Mouse (Mus musculus) midbrain, embryonic 16.5 days (tissue): ENCODE measurements around the gene Rhcg. TPM values are rescaled to one million over a fixed set of nuclear protein-coding genes. Genes with fewer than 3 reads are reported as not detected.

Source experiments
- ATAC-seq: fragments of 200-750 bp; cut with Nextera tagmentation; 2 replicates; pipeline ENCODE4 v1.8.0; 2017; ENCODE audit warnings: moderate TSS enrichment
- H3K27ac ChIP-seq: fragments of 300-500 bp; sonication (generic); 2 replicates; pipeline ENCODE4 v1.5.1; 2014; ENCODE audit warnings: mild to moderate bottlenecking, low read length, mixed read lengths
- H3K27me3 ChIP-seq: fragments of 300-500 bp; sonication (generic); 2 replicates; pipeline ENCODE4 v1.6.1; 2014; ENCODE audit warnings: low read depth, low read length, mixed read lengths; ENCODE audit not compliant: control insufficient read depth, insufficient read depth
- H3K36me3 ChIP-seq: fragments of 300-500 bp; sonication (generic); 2 replicates; pipeline ENCODE4 v1.6.1; 2014; ENCODE audit warnings: mild to moderate bottlenecking, low read length, moderate library complexity, mixed read lengths; ENCODE audit not compliant: control insufficient read depth, insufficient read depth
- H3K4me1 ChIP-seq: fragments of 300-500 bp; sonication (generic); 2 replicates; pipeline ENCODE4 v1.6.1; 2014; ENCODE audit warnings: mild to moderate bottlenecking, low read length, mixed read lengths; ENCODE audit not compliant: control insufficient read depth, insufficient read depth
- H3K4me2 ChIP-seq: fragments of 300-500 bp; sonication (generic); 2 replicates; pipeline ENCODE4 v1.6.1; 2014; ENCODE audit warnings: mild to moderate bottlenecking, low read length, mixed read lengths
- H3K4me3 ChIP-seq: fragments of 300-500 bp; sonication (generic); 2 replicates; pipeline ENCODE4 v1.5.1; 2014; ENCODE audit warnings: low read depth, mild to moderate bottlenecking, low read length, moderate library complexity, mixed read lengths
- H3K9ac ChIP-seq: fragments of 300-500 bp; sonication (generic); 2 replicates; pipeline ENCODE4 v1.6.1; 2014; ENCODE audit warnings: low read depth, low read length, mixed read lengths
- H3K9me3 ChIP-seq: fragments of 300-500 bp; sonication (generic); replicated peaks from 2 replicates; pipeline ENCODE4 v1.6.1; 2014; ENCODE audit warnings: mild to moderate bottlenecking, low read length, mixed read lengths; ENCODE audit not compliant: control insufficient read depth, poor library complexity, severe bottlenecking
- WGBS: fragments of 180-500 bp; shearing (Covaris S2); extraction: QIAGEN DNeasy Blood & Tissue Kit; methylation state at CpG from one replicate; pipeline ENCODE4 v1.1.7; 2014; 5-methylcytosine and 5-hydroxymethylcytosine counted together
- polyA plus RNA-seq: library from polyadenylated mRNA; unstranded; fragments of >200 nt; fragmentation: Nextera tagmentation; extraction: Ambion mirVana; gene quantifications from 2 replicates; pipeline ENCODE4 v1.2.1, GENCODE M21; 2015

Gene Rhcg
- polyA plus RNA-seq, 1 experiment from 2014 or later = 4.3 TPM

DNA sequence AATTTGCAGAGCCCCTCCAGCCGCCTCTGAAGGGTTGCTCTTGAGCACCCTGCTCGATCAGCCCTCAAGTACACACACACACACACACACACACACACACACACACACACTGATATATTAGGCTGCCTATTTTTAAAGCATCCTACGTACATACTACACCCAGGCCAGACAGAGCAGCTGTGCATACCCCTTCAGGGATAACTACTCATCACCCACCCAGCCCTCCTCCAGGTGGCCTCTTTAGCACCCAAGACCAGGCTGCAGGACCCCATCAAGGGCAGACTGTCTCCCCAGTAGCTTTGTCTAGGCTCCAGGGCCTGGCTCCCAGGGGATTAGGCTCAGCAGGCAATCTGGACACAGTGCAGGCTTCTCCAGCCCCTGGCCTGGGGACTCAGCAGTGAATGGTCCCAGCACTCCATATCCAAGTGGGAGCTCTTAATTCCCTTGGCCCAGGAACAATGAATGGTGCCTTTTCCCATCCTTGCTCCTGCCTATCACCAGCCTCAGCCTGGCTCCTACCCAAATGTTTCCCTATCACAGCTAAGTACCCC, 26.8 kb downstream of the Rhcg start:
- ATAC-seq = peak; percentile 12; the same call in 1 of the 2 replicates
- H3K9ac ChIP-seq = no peak overlapping the region
- H3K27me3 ChIP-seq = peaks cover 4% of the 10 kb centered on the region
- 2% methylated on average over 3 of the region's 3 CpGs for WGBS
- no peaks in the 10 kb centered on the region for H3K36me3 ChIP-seq
- H3K4me1 ChIP-seq = peaks cover 27% of the 10 kb centered on the region
- peak overlapping the region; percentile 83 for H3K27ac ChIP-seq
- H3K9me3 ChIP-seq = no peaks in the 10 kb centered on the region
- H3K4me3 ChIP-seq = no peak overlapping the region
- H3K4me2 ChIP-seq = peak overlapping the region; percentile 86; the same call in 1 of the 2 replicates

DNA sequence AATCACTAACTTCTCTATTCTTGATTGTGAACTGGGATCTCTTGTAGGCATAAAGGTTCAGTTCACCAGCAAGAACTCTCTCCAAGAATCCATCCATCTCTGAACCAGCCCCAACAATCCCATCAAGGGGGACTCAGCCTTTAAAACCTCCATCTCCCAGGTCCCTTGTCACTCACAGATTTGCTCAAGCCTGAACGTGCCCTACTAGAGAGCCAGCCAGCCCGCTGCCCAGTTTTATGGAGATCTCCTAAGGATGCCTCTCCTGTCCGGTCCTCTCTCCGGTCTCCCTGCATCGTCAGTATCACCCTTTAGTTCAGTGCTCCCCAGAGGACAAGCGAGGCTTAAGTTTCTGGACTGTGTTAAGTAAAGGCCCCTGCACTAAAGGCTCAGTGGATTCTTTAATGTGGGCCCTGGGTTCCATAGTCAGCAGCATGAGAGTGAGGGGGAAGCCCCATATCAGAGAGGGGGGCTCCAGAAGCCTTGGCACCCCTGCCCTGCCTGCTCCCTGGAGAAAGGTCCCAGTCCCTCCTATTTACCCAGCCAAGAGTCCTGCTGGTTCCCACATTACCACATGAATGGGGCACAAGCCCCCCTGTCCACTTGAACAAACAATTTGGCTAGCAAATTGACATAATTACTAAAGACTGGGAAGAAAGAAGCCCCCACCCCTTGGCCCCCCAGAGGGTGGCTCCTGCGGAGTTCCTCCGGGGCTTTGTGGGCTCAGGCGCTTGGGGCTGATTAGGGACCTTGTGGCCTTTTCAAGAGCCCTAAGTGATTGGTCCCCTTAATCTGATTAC, 27.5 kb downstream of the Rhcg start:
- no peak overlapping the region; the same call in 1 of the 2 replicates for H3K4me2 ChIP-seq
- H3K4me1 ChIP-seq = peaks cover 27% of the 10 kb centered on the region
- no peaks in the 10 kb centered on the region for H3K9me3 ChIP-seq
- 9% methylated on average over 9 of the region's 9 CpGs for WGBS
- ATAC-seq = 0 out of 2 replicates have a peak, but pooled peaks have one; percentile 23
- H3K4me3 ChIP-seq = no peak overlapping the region
- peaks cover 4% of the 10 kb centered on the region for H3K27me3 ChIP-seq
- no peak overlapping the region for H3K9ac ChIP-seq
- peak overlapping the region; percentile 62 for H3K27ac ChIP-seq
- no peaks in the 10 kb centered on the region for H3K36me3 ChIP-seq

DNA sequence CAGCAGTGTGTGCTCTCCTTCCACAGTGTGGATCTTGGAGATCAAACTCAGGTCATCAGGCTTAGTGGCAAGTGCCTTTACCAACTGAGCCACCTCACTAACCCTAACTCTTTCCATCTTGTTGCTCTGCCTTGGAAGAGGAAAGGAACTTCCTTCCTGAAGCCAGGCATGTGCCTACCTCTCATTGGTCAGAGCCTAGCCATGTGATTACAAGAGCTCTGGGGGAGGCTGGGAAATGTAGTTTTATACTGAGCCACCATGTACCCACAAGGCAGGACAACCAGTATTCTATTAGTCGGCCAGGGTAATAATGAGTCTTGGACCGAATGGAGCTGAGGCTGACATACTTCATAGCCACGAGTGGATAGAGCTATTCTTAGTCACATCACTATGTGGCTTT, 29.2 kb downstream of the Rhcg start:
- Histone ChIP-seq H3K4me2 (no peak overlapping the region), H3K9ac (no peak overlapping the region), H3K4me1 (peaks cover 27% of the 10 kb centered on the region), H3K9me3 (no peaks in the 10 kb centered on the region), H3K27me3 (peaks cover 4% of the 10 kb centered on the region; the same call in 1 of the 2 replicates), H3K4me3 (no peak overlapping the region), H3K36me3 (no peaks in the 10 kb centered on the region), H3K27ac (no peak overlapping the region)
- 82% methylated on average over 3 of the region's 3 CpGs for WGBS
- ATAC-seq = no peak

DNA sequence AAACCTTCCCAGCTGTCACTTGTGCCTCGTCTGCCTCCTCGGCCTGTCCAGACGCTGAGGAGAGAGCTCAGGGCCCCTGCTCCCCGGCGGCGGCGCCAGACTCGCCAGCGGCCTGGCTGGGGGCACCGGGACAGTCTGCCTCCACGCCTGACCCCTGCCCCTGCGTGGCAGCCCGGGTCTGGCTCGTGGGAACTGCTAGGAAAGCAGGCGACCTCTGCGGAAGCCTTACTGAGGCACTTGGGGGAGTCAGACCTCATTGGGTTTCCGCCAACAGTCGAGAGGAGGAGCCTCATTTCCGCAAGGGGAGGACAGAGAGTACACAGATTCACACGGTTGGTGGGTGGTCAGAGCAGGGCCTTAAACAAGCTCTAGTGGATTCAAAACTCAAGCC, 38.6 kb downstream of the Rhcg start:
- 1% methylated on average over 20 of the region's 20 CpGs for WGBS
- Histone ChIP-seq H3K9me3 (no peaks in the 10 kb centered on the region), H3K4me1 (peaks cover 20% of the 10 kb centered on the region), H3K9ac (peak overlapping the region; percentile 52; the same call in 1 of the 2 replicates), H3K4me3 (peak overlapping the region; percentile 22; the same call in 1 of the 2 replicates), H3K27ac (peak overlapping the region; percentile 75), H3K36me3 (no peaks in the 10 kb centered on the region), H3K4me2 (peak overlapping the region; percentile 52), H3K27me3 (peaks cover 7% of the 10 kb centered on the region; the same call in 1 of the 2 replicates)
- peak; percentile 58 for ATAC-seq

DNA sequence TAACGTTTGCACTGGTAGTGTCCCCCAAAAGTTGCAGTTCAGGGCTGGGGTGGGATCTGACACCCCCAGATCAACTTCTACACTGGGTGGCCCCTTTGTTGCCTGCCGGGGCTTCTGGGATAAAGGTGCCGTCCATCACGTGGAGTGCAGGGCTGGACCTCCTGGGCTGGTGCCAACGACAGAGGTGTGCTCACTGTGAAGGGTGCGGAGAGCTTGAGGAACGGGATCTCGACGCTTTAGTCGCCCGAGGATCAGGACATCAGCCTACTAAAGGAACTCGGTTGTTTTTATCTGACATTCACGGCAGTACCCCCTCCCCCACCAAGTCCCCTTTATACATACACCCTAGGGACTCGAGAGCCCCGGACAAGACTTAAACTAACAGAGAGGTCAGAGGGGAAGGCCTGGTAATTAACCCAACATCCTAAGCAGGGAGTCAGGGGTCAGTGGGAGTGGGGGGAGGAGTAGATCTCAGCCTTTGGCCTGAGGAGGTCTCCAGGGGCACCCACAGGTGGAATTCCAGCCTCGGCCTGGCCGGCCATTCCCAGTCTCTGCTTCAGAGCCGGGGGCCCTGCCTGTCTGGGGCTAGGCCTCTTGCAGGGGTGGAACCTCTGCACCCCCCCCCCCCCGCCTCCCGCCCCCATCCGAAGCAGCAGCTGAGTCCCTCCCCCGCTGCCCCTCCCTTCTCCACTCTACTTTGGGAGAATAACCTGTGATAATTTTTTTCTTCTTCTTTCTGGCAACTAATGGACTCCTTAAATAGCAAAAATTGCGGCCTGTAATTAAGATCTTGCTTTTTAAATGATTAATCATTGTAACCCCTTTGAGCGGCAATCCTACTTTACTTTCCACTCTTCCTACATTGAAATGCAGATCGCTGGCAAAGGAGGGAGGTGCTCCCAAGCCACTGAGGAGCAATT, 39.3 kb downstream of the Rhcg start:
- peak; percentile 26; the same call in 1 of the 2 replicates for ATAC-seq
- Histone ChIP-seq H3K4me2 (peak overlapping the region; percentile 52), H3K36me3 (no peaks in the 10 kb centered on the region), H3K4me1 (peaks cover 20% of the 10 kb centered on the region), H3K27me3 (peaks cover 7% of the 10 kb centered on the region; the same call in 1 of the 2 replicates), H3K4me3 (peak overlapping the region; percentile 22; the same call in 1 of the 2 replicates), H3K9me3 (no peaks in the 10 kb centered on the region), H3K9ac (peak overlapping the region; percentile 52; the same call in 1 of the 2 replicates), H3K27ac (peak overlapping the region; percentile 75)
- WGBS = 3% methylated on average over 25 of the region's 25 CpGs

DNA sequence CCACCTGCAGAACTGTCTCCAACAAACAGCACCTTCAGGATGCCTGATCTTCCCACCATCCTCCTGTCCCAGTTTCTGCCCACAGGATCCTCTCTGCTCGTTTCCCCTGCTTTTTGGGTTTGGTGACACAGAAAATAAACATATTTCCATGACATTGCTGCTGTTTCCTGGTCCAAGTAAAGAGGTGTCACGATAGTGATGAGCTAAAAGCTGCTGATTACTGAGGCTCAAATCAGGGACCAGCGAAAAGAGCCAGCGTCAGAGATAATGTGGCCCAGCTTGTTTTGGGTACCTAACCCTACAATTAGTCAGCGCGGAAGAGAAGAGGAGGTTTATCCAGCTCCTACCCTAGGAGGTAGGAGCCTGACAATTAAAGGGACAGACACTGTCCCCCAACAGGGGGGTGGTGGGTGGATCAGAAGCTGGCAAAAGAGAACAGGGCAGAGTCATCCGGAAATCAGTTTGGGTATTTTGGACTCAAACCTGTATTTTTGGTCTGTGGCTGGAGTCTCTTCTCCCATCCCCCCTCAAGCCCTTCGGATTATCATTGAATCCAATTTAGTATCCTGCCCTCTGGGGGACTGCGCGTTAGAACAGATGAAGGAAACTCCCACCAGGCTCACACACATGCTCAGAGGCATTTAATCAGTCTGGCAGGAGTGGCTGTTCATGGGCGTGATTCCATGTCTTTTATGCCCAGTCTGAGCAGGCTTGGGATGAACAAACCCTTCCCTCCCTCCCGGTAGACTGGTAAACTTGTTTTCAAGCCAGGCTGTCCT, 40.2 kb downstream of the Rhcg start:
- peak; percentile 80 for ATAC-seq
- 3% methylated on average over 12 of the region's 12 CpGs for WGBS
- Histone ChIP-seq H3K9me3 (no peaks in the 10 kb centered on the region), H3K4me2 (no peak overlapping the region; the same call in 1 of the 2 replicates), H3K27me3 (peaks cover 7% of the 10 kb centered on the region; the same call in 1 of the 2 replicates), H3K4me1 (peaks cover 20% of the 10 kb centered on the region), H3K36me3 (no peaks in the 10 kb centered on the region), H3K4me3 (no peak overlapping the region), H3K9ac (no peak overlapping the region), H3K27ac (peak overlapping the region; percentile 75)

DNA sequence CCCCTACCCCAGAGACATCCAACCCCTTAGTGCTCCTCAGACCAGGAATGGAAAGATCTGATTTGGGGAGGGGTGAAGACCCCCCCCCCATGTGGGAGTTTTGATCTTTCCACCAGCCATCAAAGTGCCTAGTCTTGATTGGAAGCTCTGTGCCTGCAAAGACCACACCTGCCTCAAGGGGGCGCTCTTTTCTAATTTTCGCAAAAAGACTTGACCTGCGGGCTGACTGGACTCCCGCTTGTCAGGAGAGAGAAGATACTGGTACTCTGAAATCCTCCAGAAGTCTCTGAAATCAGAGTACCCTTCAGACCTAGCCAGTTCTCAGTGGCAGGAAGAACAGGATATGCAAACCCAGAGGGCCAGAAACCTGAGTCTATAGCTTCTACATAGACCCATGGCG, 40.8 kb downstream of the Rhcg start:
- WGBS = 3% methylated on average over 5 of the region's 5 CpGs
- ATAC-seq = no peak
- Histone ChIP-seq H3K36me3 (no peaks in the 10 kb centered on the region), H3K9ac (no peak overlapping the region), H3K27me3 (peaks cover 7% of the 10 kb centered on the region; the same call in 1 of the 2 replicates), H3K9me3 (no peaks in the 10 kb centered on the region), H3K27ac (peak overlapping the region; percentile 5; the same call in 1 of the 2 replicates), H3K4me2 (no peak overlapping the region), H3K4me3 (no peak overlapping the region), H3K4me1 (peaks cover 20% of the 10 kb centered on the region)
